Mouse (Mus musculus) liver, embryonic 14.5 days (tissue): Measurements from ENCODE around the gene Prps1l1. TPM values are rescaled to one million over a fixed set of nuclear protein-coding genes. Genes with fewer than 3 reads are reported as not detected.

Experiments used
- ATAC-seq: fragments of 200-750 bp; cut with Nextera tagmentation; 2 replicates; pipeline ENCODE4 v1.8.0; 2017; ENCODE audit warnings: moderate number of reproducible peaks, mild to moderate bottlenecking, moderate library complexity; ENCODE audit not compliant: insufficient read depth
- DNase-seq, 3 experiments: peaks; one replicate each; pipeline ENCODE4 v3.0.0-alpha.2; 2012 to 2013; ENCODE audit warnings: low read depth in 3 of 3, low spot score in 3 of 3
- H3K27ac ChIP-seq: fragments of 300-500 bp; sonication (generic); 2 replicates; pipeline ENCODE4 v1.5.1; 2014; ENCODE audit warnings: moderate library complexity, mild to moderate bottlenecking, control low read depth, inconsistent platforms
- H3K27me3 ChIP-seq: fragments of 300-500 bp; sonication (generic); 2 replicates; pipeline ENCODE4 v1.6.1; 2014; ENCODE audit warnings: mild to moderate bottlenecking, low read length, moderate library complexity; ENCODE audit not compliant: control insufficient read depth, insufficient read depth
- H3K36me3 ChIP-seq: fragments of 300-500 bp; sonication (generic); replicated peaks from 2 replicates; pipeline ENCODE4 v1.6.1; 2014; ENCODE audit warnings: low read depth; ENCODE audit not compliant: control insufficient read depth, insufficient read depth
- H3K4me1 ChIP-seq, 2 experiments: fragments of 200-500 bp in 1 of 2; fragments of 300-500 bp in 1 of 2; sonication (generic) in 1 of 2; replicated peaks; 2 replicates each; pipeline ENCODE4 v1.6.1; 2012 to 2014; ENCODE audit warnings: antibody characterized with exemption in 1 of 2, inconsistent platforms in 1 of 2, low read length in 1 of 2; ENCODE audit not compliant: control insufficient read depth in 2 of 2, insufficient read depth in 2 of 2
- H3K4me2 ChIP-seq: fragments of 300-500 bp; sonication (generic); 2 replicates; pipeline ENCODE4 v1.6.1; 2014; ENCODE audit warnings: low read depth, mild to moderate bottlenecking, control low read depth, moderate library complexity
- H3K4me3 ChIP-seq, 2 experiments: fragments of 200-500 bp in 1 of 2; fragments of 300-500 bp in 1 of 2; sonication (generic) in 1 of 2; 2 replicates each; pipeline ENCODE4 v1.5.1; 2012 to 2014; ENCODE audit warnings: low read depth in 2 of 2, low read length in 2 of 2, mild to moderate bottlenecking in 2 of 2, control low read depth in 1 of 2, inconsistent platforms in 1 of 2, moderate library complexity in 1 of 2; ENCODE audit not compliant: insufficient read depth in 1 of 2
- H3K9ac ChIP-seq: fragments of 300-500 bp; sonication (generic); replicated peaks from 2 replicates; pipeline ENCODE4 v1.6.1; 2014; ENCODE audit warnings: mild to moderate bottlenecking, control low read depth, moderate library complexity
- H3K9me3 ChIP-seq: fragments of 300-500 bp; sonication (generic); 2 replicates; pipeline ENCODE4 v1.6.1; 2016; ENCODE audit warnings: low read length, mixed read lengths; ENCODE audit not compliant: control insufficient read depth
- CTCF ChIP-seq: IDR thresholded peaks from 2 replicates; pipeline ENCODE4 v1.5.1; 2016; ENCODE audit warnings: antibody characterized with exemption, low read depth, control low read depth
- EP300 ChIP-seq: IDR thresholded peaks from 2 replicates; pipeline ENCODE4 v1.6.1; 2016; ENCODE audit warnings: antibody characterized with exemption, low read depth
- WGBS: fragments of 180-500 bp; shearing (Covaris S2); extraction: QIAGEN DNeasy Blood & Tissue Kit; methylation state at CpG from one replicate; pipeline ENCODE4 v1.1.7; 2014; ENCODE audit not compliant: insufficient replicate concordance; 5-methylcytosine and 5-hydroxymethylcytosine counted together
- polyA plus RNA-seq, 2 experiments: library from polyadenylated mRNA; depleted of rRNA in 1 of 2; stranded (reverse) in 1 of 2; unstranded in 1 of 2; fragments of >200 nt; fragmentation: Nextera tagmentation in 1 of 2; extraction: Ambion mirVana in 1 of 2; gene quantifications; 2 replicates each; pipeline versions ENCODE4 v1.2.1 to v1.2.3; 2012 to 2014

Prps1l1 gene
- polyA plus RNA-seq, 2 experiments, result not detected

DNA sequence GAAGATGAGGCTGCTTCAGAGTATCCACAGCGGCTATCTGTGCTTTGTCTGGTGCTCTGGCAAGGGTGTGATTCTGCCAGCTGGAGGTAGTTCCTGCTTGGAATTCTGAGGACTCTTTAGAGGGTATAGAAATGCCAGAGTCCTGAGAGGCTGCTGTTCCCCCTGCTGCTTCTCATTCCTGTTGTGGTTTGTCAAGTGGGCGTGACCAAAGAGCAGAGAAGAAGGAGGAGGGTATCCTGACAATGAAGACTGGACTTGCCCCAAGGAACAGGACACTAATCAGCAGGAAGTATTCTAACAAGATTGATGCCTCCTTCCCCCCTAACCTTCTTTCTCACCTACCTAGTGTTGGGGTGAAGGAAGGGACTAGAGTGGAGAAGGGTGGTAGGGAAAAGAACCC is 29.4 kb downstream of the Prps1l1 start:
- DNase-seq (no peak), ATAC-seq (no peak)
- no peak overlapping the region for H3K4me2 ChIP-seq
- no peaks in the 10 kb centered on the region for H3K9me3 ChIP-seq
- H3K4me1 ChIP-seq, result no peaks in the 10 kb centered on the region
- H3K27ac ChIP-seq, result no peak overlapping the region
- H3K36me3 ChIP-seq, result no peaks in the 10 kb centered on the region
- TF ChIP-seq CTCF, result no peak
- TF ChIP-seq EP300, result no peak
- H3K27me3 ChIP-seq, result no peaks in the 10 kb centered on the region
- 25% methylated on average over 2 of the region's 2 CpGs for WGBS
- H3K4me3 ChIP-seq, result no peak overlapping the region
- no peak overlapping the region for H3K9ac ChIP-seq

DNA sequence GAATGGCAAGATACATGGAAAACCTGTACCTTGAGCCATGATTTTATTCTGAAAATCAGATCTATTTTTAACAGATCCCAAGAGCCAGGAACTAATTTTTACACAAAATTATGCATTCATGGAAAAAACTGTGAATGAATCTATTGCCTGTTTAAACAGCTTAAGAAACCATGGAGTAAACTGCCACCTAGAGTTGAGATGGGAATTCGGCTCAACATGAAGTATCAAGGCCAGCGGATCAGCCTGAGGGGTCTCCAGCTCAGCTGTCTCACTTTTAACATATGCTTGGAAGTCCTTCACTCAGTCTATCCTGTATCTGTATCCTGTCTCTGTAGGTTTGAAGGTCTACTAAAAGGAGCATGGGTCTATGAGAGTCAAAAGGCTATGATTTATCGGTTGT is 31.5 kb downstream of the Prps1l1 start:
- no peak for DNase-seq
- no peak for ATAC-seq
- 60% methylated on average over 3 of the region's 3 CpGs for WGBS
- Histone ChIP-seq H3K9me3 (no peaks in the 10 kb centered on the region), H3K9ac (no peak overlapping the region), H3K4me1 (no peaks in the 10 kb centered on the region), H3K4me2 (no peak overlapping the region), H3K4me3 (no peak overlapping the region), H3K27me3 (no peaks in the 10 kb centered on the region), H3K27ac (no peak overlapping the region), H3K36me3 (no peaks in the 10 kb centered on the region)
- no peak for TF ChIP-seq CTCF
- no peak for TF ChIP-seq EP300

DNA sequence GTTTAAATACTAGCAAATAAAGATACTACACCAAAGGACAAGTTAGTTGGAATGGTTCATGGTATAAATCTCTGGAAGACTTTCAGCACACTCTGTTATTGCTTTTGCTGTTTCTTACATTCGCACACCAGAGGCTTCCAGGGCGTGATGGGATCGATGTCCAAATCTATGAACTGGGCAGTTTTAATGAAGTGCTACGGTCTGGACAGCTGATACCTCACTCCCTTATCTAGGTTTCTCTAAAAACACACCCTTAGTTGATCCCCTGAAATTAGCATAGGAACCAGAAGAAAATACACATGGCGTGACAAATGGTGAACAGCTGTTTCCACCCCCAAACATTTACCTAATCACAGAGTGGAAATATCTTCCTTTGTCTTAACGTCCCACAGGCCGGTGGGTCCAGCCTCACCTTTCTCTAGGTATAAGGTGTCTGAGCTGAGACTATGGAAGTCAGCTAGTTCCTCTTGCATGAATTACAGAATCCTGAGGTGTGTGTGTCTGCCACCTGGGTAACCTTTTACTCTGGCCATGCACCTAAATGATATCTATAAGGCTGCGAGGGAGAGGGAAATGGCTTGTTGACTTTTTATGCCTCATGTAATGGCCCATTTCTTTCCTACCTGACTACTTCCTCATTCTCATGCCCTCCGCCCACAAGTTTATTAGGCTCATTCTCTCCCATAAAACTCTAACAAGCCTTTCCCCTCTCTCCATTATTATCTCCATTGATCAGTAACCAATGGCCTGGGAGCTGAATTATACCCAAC is 32.1 kb downstream of the Prps1l1 start:
- DNase-seq (no peak), ATAC-seq (no peak)
- Histone ChIP-seq H3K4me3 (no peak overlapping the region), H3K9ac (no peak overlapping the region), H3K4me1 (no peaks in the 10 kb centered on the region), H3K9me3 (no peaks in the 10 kb centered on the region), H3K36me3 (no peaks in the 10 kb centered on the region), H3K4me2 (no peak overlapping the region), H3K27me3 (no peaks in the 10 kb centered on the region), H3K27ac (no peak overlapping the region)
- WGBS, result 72% methylated on average over 9 of the region's 9 CpGs
- TF ChIP-seq EP300 (no peak), CTCF (no peak)

DNA sequence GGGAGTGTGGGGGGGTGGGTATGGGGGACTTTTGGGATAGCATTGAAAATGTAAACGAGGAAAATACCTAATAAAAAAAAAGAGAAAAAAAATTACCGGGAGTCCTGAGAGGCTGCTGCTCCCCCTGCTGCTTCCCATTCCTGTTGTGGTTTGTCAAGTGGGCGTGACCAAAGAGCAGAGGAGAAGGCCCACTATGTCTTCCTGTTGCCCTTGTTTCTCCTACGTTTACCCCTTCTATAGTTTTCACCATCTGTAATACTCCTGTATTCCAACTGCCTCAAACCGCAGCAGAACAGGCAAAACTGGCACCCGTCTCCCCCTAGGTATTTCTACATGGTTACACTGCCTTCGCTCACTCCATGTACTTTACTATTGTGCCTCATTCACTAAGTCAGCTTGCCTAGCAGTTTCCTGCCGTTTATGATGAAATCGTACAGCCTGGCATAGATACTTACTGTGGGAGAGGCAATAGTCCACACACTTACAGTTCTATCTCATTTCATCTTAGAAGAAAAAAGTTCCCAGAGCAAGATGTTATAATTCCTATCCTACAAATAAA is 34.2 kb downstream of the Prps1l1 start:
- no peaks in the 10 kb centered on the region for H3K27me3 ChIP-seq
- DNase-seq, result no peak
- no peaks in the 10 kb centered on the region for H3K36me3 ChIP-seq
- ATAC-seq, result no peak
- TF ChIP-seq EP300, result no peak
- no peak for TF ChIP-seq CTCF
- no peak overlapping the region for H3K27ac ChIP-seq
- H3K4me3 ChIP-seq, result no peak overlapping the region
- 25% methylated on average over 9 of the region's 9 CpGs for WGBS
- no peaks in the 10 kb centered on the region for H3K9me3 ChIP-seq
- H3K4me1 ChIP-seq, result no peaks in the 10 kb centered on the region
- no peak overlapping the region for H3K4me2 ChIP-seq
- no peak overlapping the region for H3K9ac ChIP-seq

DNA sequence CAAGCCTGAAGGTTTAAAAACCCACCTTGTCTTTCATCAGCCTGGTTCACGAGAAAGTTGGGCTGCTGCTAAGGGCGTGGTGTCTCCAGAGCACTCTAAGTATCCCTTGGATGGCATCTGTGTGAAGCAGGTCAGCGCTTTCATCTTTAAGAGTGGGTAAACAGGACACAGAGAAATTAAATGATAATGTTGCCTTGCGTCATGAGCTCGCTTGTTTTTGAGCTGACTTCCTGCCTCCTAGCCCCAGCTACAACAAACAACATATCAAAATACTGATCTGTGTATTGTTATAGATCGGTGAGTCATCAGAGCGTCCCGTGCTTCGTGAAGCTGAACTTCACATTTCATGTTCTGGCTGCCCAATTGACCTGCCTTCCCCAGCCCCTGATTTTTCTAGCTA is 36.7 kb downstream of the Prps1l1 start:
- Histone ChIP-seq H3K27ac (no peak overlapping the region), H3K4me3 (no peak overlapping the region), H3K9me3 (no peaks in the 10 kb centered on the region), H3K36me3 (no peaks in the 10 kb centered on the region), H3K27me3 (no peaks in the 10 kb centered on the region), H3K9ac (no peak overlapping the region), H3K4me1 (no peaks in the 10 kb centered on the region), H3K4me2 (no peak overlapping the region)
- ATAC-seq, result no peak
- 64% methylated on average over 9 of the region's 9 CpGs for WGBS
- DNase-seq, result no peak
- TF ChIP-seq EP300 (no peak), CTCF (no peak)
